Mouse (Mus musculus) liver, embryonic 16.5 days (tissue): ENCODE data around the gene Nhsl2. TPM values are rescaled to one million over a fixed set of nuclear protein-coding genes. Genes with fewer than 3 reads are reported as not detected.

Experiments
- ATAC-seq: fragments of 200-750 bp; cut with Nextera tagmentation; 2 replicates; pipeline ENCODE4 v1.8.0; 2017; ENCODE audit warnings: low read depth, mild to moderate bottlenecking, moderate number of reproducible peaks, moderate library complexity
- H3K27ac ChIP-seq: fragments of 300-500 bp; sonication (generic); 2 replicates; pipeline ENCODE4 v1.5.1; 2014; ENCODE audit warnings: mild to moderate bottlenecking, low read length
- H3K27me3 ChIP-seq: fragments of 300-500 bp; sonication (generic); 2 replicates; pipeline ENCODE4 v1.6.1; 2014; ENCODE audit warnings: low read depth, low read length, mixed read lengths; ENCODE audit not compliant: control insufficient read depth, insufficient read depth
- H3K36me3 ChIP-seq: fragments of 300-500 bp; sonication (generic); 2 replicates; pipeline ENCODE4 v1.6.1; 2014; ENCODE audit warnings: mild to moderate bottlenecking; ENCODE audit not compliant: control insufficient read depth, insufficient read depth
- H3K4me1 ChIP-seq: fragments of 300-500 bp; sonication (generic); 2 replicates; pipeline ENCODE4 v1.6.1; 2014; ENCODE audit warnings: low read depth, low read length, mixed read lengths; ENCODE audit not compliant: control insufficient read depth
- H3K4me2 ChIP-seq: fragments of 300-500 bp; sonication (generic); 2 replicates; pipeline ENCODE4 v1.6.1; 2014; ENCODE audit warnings: low read depth, low read length, mixed read lengths
- H3K4me3 ChIP-seq: fragments of 300-500 bp; sonication (generic); 2 replicates; pipeline ENCODE4 v1.5.1; 2014; ENCODE audit warnings: low read depth, mild to moderate bottlenecking, low read length
- H3K9ac ChIP-seq: fragments of 300-500 bp; sonication (generic); 2 replicates; pipeline ENCODE4 v1.6.1; 2014; ENCODE audit warnings: low read depth, low read length
- H3K9me3 ChIP-seq: fragments of 300-500 bp; sonication (generic); replicated peaks from 2 replicates; pipeline ENCODE4 v1.6.1; 2016; ENCODE audit warnings: low read length; ENCODE audit not compliant: control insufficient read depth
- WGBS: fragments of 180-500 bp; shearing (Covaris S2); extraction: QIAGEN DNeasy Blood & Tissue Kit; methylation state at CpG from one replicate; pipeline ENCODE4 v1.1.7; 2014; ENCODE audit not compliant: insufficient replicate concordance; 5-methylcytosine and 5-hydroxymethylcytosine counted together
- microRNA-seq: library from miRNA; unstranded; fragments of <30 nt; microRNA quantifications from one replicate; pipeline ENCODE4, GENCODE M21; 2016
- polyA plus RNA-seq: library from polyadenylated mRNA; unstranded; fragments of >200 nt; fragmentation: Nextera tagmentation; extraction: Ambion mirVana; gene quantifications from 2 replicates; pipeline ENCODE4 v1.2.1, GENCODE M21; 2015

Gene Nhsl2
- polyA plus RNA-seq, 1 experiment from 2014 or later: 1.7 TPM

DNA sequence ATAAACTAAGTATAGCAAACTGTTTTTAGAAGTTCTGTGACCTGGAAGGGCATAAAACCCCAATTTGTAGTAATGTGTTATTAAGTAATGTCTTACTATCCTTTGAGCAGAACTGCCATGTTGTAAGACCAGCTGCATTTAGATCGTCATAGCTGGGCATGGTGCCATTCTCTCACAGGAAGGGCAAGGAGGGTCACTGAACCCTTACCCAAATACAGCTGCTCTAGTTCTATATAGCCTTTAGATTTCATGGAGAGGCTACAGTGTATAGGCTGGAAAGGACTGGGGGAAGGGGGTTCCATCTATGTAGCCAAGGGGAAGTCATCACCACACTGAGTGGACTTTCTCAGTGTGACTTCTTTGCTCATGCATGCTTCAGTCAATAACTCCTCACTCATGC is 292.0 kb downstream of the Nhsl2 start:
- H3K4me2 ChIP-seq: no peak overlapping the region
- no peak for ATAC-seq
- H3K9ac ChIP-seq: no peak overlapping the region
- H3K4me1 ChIP-seq: no peaks in the 10 kb centered on the region
- 72% methylated on average over 1 of the region's 1 CpGs for WGBS
- H3K27ac ChIP-seq: no peak overlapping the region
- H3K27me3 ChIP-seq: no peaks in the 10 kb centered on the region
- peaks cover 5% of the 10 kb centered on the region; the same call in 1 of the 2 replicates for H3K36me3 ChIP-seq
- no peak overlapping the region for H3K4me3 ChIP-seq
- H3K9me3 ChIP-seq: no peaks in the 10 kb centered on the region

Small RNA genes lying within 50 kb of the gene (microRNA-seq; reads per million reads assigned to microRNA genes)
- not detected for gene Gm27843

Other genes starting within 250 kb of the Nhsl2 start
- gene Ogt, start 209.3 kb upstream of the Nhsl2 start, polyA plus RNA-seq: 54.1 and 55.6 TPM in 2 replicates
- gene Cxcr3, start 115.1 kb upstream of the Nhsl2 start, polyA plus RNA-seq: 0.31 and 0.35 TPM in 2 replicates
- 0.15 TPM in 2 replicates for gene Gm4779, start 55.0 kb upstream of the Nhsl2 start, polyA plus RNA-seq
- gene 8030474K03Rik, start 54.7 kb upstream of the Nhsl2 start, polyA plus RNA-seq: 0.06 and 0.15 TPM in 2 replicates
- gene Rtl5, start 221.9 kb downstream of the Nhsl2 start, polyA plus RNA-seq: 0.13 and 0.18 TPM in 2 replicates